Mouse (Mus musculus) embryonic facial prominence, embryonic 12.5 days (tissue): ENCODE data around the gene Fam155a. TPM values are rescaled to one million over a fixed set of nuclear protein-coding genes. Genes with fewer than 3 reads are reported as not detected.
"Not testable (repeated sequence)": the region's sequence is repeated elsewhere in the genome, so short reads cannot be mapped to it uniquely, and the experiment has no call there.

Source experiments
- ATAC-seq: fragments of 200-750 bp; cut with Nextera tagmentation; 2 replicates; pipeline ENCODE4 v1.8.0; 2017; ENCODE audit not compliant: insufficient number of reproducible peaks, insufficient read depth, low FRiP score, low TSS enrichment
- H3K27ac ChIP-seq: fragments of 300-500 bp; sonication (generic); 2 replicates; pipeline ENCODE4 v1.5.1; 2016; ENCODE audit warnings: mild to moderate bottlenecking
- H3K27me3 ChIP-seq: fragments of 300-500 bp; sonication (generic); 2 replicates; pipeline ENCODE4 v1.6.1; 2016; ENCODE audit warnings: mild to moderate bottlenecking, moderate library complexity
- H3K36me3 ChIP-seq: fragments of 300-500 bp; sonication (generic); 2 replicates; pipeline ENCODE4 v1.6.1; 2016; ENCODE audit warnings: mild to moderate bottlenecking
- H3K4me1 ChIP-seq: fragments of 300-500 bp; sonication (generic); 2 replicates; pipeline ENCODE4 v1.6.1; 2016
- H3K4me2 ChIP-seq: fragments of 300-500 bp; sonication (generic); replicated peaks from 2 replicates; pipeline ENCODE4 v1.6.1; 2016; ENCODE audit warnings: mild to moderate bottlenecking, moderate library complexity
- H3K4me3 ChIP-seq: fragments of 300-500 bp; sonication (generic); 2 replicates; pipeline ENCODE4 v1.5.1; 2016; ENCODE audit warnings: mild to moderate bottlenecking
- H3K9ac ChIP-seq: fragments of 300-500 bp; sonication (generic); 2 replicates; pipeline ENCODE4 v1.6.1; 2016; ENCODE audit warnings: mild to moderate bottlenecking, moderate library complexity
- H3K9me3 ChIP-seq: fragments of 300-500 bp; sonication (generic); 2 replicates; pipeline ENCODE4 v1.6.1; 2016; ENCODE audit warnings: mild to moderate bottlenecking, moderate library complexity
- WGBS: fragments of 180-500 bp; shearing (Covaris S2); methylation state at CpG from one replicate; pipeline ENCODE4 v1.1.7; 2016; 5-methylcytosine and 5-hydroxymethylcytosine counted together
- polyA plus RNA-seq: library from polyadenylated mRNA; unstranded; fragments of >200 nt; fragmentation: Nextera tagmentation; extraction: Ambion mirVana; gene quantifications from 2 replicates; pipeline ENCODE4 v1.2.1, GENCODE M21; 2016

Gene Fam155a
- polyA plus RNA-seq, result 1.3 and 1.4 TPM in 2 replicates

DNA sequence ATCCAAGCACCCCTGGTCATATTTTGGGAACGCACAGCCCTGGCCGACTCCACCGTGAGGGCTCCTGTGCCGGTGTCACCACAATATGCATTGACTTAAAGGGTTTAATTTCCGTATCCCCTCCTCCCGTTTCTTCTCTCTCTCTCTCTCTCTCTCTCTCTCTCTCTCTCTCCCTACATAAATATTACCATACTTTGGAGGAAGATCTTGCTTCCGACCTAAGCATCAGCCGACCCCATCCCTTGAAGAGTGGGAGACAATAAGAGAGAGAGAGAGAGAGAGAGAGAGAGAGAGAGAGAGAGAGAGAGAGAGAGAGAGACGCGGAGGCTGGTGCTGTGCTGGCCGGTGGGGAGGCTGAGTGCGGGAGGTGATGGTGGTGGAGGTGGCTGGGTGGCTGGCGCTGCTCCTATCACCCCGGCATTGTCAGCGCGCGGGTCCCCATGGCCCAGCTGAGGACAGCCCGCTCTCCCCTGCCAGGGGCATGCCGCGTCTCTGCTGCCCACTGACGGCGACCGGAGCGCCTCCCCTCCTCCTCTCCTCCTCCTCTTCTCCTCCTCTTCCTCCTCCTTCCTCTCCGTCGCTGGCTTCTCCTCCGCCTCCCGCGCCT, at the start of gene Fam155a:
Gene Fam155a, minus strand, starts transcription at position 163 of the 607 bp plus-strand sequence.
- 2% methylated on average over 22 of the region's 29 CpGs for WGBS
- 0 out of 2 replicates have a peak, but pooled peaks have one; percentile 69 for ATAC-seq

DNA sequence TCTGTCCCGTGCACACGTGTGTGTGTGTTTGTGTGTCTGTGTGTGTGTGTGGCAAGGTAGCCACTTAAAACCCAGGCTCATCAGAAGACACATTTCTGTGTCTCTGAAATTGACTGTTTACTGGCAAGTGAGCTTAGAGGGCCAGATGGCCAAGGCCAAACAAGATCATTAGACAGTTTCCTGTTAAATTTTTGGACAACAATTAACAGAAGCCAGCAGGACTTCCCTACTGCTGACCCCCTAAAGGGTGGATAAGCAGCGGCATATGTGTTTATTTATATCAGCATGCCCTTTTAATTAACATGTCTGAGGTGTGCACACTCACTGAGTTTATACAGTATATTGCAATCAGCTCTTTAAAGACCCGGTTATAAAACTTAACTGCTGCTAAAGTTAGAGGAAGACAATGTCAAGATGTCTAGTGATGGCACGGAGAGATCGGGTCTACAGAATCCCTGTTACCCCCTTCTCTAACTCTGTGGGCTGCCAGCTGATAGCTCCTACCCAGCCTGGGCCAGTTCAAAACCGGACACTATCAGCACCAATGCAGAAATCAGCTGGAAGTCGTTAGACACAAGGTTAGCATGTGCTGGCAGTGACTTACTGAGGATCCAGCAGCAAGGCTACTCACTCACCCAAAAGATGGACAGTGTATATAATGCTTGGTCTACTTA, 42.4 kb upstream of the Fam155a start:
- H3K4me1 ChIP-seq, result no peaks in the 10 kb centered on the region
- no peaks in the 10 kb centered on the region for H3K36me3 ChIP-seq
- H3K9me3 ChIP-seq, result no peaks in the 10 kb centered on the region
- no peak overlapping the region for H3K9ac ChIP-seq
- H3K27ac ChIP-seq, result no peak overlapping the region
- no peaks in the 10 kb centered on the region for H3K27me3 ChIP-seq
- 39% methylated on average over 8 of the region's 8 CpGs for WGBS
- H3K4me3 ChIP-seq, result no peak overlapping the region
- no peak overlapping the region for H3K4me2 ChIP-seq
- ATAC-seq, result no peak

More for the DNA sequence above, at the start of gene Fam155a:
- Histone ChIP-seq H3K4me1 (peaks cover 18% of the 10 kb centered on the region), H3K27ac (no peak within 1 kb of the TSS), H3K36me3 (no peaks in the 10 kb centered on the region), H3K4me3 (peak within 1 kb of the TSS; percentile 61), H3K27me3 (peaks cover 51% of the 10 kb centered on the region), H3K9me3 (no peaks in the 10 kb centered on the region), H3K9ac (peak within 1 kb of the TSS; percentile 47), H3K4me2 (peak within 1 kb of the TSS; percentile 97)

DNA sequence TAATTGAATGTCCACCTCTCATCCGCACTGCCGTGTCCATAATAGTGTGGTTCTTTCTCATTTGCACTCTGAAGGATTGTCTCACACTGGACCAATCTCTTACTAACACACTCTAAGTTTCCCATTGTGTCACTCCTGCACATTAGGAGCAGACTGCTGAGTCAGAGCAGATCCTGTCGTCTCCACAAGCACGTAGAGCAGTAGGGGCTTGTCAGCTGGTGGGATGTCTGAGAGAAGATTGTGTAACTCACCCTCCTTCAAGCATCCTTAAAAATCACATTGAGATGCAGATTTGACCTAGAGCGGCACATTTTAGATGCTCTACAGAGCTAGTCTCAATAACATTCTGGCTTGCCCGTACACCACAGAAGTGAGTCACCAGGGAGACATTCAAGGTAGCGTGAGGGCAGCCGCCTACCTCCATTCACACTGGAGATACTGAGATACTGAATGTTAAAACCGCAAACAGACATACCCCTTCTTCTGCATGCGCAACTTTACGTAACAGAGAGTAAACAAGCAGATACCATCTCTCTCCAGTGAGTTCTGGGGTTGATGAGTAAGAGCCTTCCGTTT, 40.1 kb upstream of the Fam155a start:
- H3K27me3 ChIP-seq, result no peaks in the 10 kb centered on the region
- no peak overlapping the region for H3K4me2 ChIP-seq
- no peak overlapping the region for H3K27ac ChIP-seq
- H3K9ac ChIP-seq, result no peak overlapping the region
- WGBS, result 70% methylated on average over 12 of the region's 12 CpGs
- no peak overlapping the region for H3K4me3 ChIP-seq
- ATAC-seq, result no peak
- no peaks in the 10 kb centered on the region for H3K9me3 ChIP-seq
- no peaks in the 10 kb centered on the region for H3K4me1 ChIP-seq
- H3K36me3 ChIP-seq, result no peaks in the 10 kb centered on the region

DNA sequence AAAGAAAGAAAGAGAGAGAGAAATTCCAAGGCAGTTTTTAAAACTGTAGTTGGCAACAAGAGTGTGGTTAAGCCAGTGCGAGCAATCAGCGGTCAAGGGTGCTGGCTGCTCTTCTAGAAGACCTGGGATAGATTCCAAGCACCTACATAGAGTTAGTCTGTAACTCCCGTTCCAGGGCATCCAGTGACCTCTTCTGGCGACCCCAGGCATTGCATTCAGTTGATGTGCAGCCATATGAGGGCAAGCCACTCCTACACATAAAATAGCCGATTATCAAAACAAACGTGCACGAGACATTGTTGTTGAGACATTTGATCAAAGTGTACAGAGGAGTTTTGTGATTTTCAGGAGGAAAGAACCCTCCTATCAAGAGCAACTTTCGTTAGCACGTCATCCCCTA, 37.6 kb upstream of the Fam155a start:
- no peak overlapping the region for H3K4me3 ChIP-seq
- no peak overlapping the region for H3K27ac ChIP-seq
- H3K4me1 ChIP-seq, result no peaks in the 10 kb centered on the region
- ATAC-seq, result no peak
- H3K9ac ChIP-seq, result no peak overlapping the region
- H3K27me3 ChIP-seq, result no peaks in the 10 kb centered on the region
- 79% methylated on average over 9 of the region's 9 CpGs for whole genome bisulfite sequencing
- H3K9me3 ChIP-seq, result no peaks in the 10 kb centered on the region
- no peak overlapping the region for H3K4me2 ChIP-seq
- H3K36me3 ChIP-seq, result no peaks in the 10 kb centered on the region

DNA sequence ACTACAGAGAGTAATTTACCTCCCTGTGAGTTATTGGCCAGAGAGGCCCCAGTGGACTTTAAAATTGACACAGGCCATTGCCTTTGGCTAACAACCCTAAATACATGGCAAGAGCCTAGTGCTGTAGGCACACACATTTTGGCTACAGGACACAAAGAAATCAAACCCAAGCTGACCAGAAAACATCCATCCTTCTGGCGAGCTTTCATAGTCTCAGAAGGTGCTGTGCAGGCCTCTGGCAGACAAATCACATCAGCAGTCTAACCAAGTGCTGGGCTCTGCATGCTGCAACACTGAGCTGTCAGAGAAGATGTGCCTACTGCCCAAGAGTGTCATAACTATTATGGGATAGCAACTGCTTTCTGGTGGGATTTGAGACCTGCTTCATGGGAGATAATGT, 34.7 kb upstream of the Fam155a start:
- Histone ChIP-seq H3K27ac (no peak overlapping the region), H3K9me3 (no peaks in the 10 kb centered on the region), H3K4me1 (no peaks in the 10 kb centered on the region), H3K27me3 (no peaks in the 10 kb centered on the region), H3K36me3 (no peaks in the 10 kb centered on the region), H3K9ac (no peak overlapping the region), H3K4me2 (no peak overlapping the region), H3K4me3 (no peak overlapping the region)
- WGBS, result 53% methylated on average over 1 of the region's 1 CpGs
- no peak for ATAC-seq

DNA sequence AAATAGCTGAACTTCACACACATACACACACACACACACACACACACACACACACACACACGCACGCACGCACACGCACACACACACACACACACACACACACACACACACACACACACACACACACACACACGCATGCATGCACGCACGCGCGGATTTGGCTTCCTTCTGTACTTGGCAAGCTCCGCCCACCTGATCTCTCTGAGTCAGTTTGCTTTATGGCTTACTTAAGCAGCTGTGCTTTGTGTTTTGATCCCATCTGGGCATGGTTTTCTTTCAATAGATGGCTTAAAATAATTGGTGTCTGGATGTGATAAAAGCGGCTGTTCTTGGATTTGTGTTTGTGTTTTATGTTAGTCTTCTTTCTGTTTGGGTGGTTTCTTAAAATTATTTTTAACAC, 29.4 kb upstream of the Fam155a start:
- ATAC-seq, H3K36me3 ChIP-seq, H3K4me2 ChIP-seq, H3K4me3 ChIP-seq, H3K9ac ChIP-seq, H3K27me3 ChIP-seq, H3K9me3 ChIP-seq, H3K4me1 ChIP-seq, H3K27ac ChIP-seq: not testable (repeated sequence)
- 65% methylated on average over 7 of the region's 11 CpGs for WGBS

DNA sequence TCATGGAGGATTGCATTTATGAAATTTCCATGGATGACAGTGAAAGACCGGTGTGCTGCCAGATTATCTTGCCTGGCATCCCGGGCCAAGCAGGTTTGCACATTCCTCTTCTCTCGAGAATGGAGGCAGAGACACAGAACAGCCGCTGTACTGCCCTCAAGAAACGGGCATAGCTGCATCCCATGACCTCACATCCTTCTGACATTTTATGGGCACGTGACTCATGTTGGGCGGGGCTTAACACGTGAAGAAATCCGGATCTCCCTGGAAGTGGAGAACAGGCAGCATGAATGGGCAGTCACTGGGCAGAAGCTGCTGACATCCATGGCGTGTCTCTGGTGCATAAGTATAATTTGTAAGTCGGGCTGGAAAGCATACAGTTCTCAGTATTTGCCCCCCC, 29.0 kb upstream of the Fam155a start:
- H3K27me3 ChIP-seq, result no peaks in the 10 kb centered on the region
- ATAC-seq, result no peak
- no peaks in the 10 kb centered on the region for H3K4me1 ChIP-seq
- 80% methylated on average over 11 of the region's 11 CpGs for WGBS
- no peaks in the 10 kb centered on the region for H3K36me3 ChIP-seq
- H3K4me2 ChIP-seq, result no peak overlapping the region
- H3K4me3 ChIP-seq, result no peak overlapping the region
- H3K9me3 ChIP-seq, result no peaks in the 10 kb centered on the region
- no peak overlapping the region for H3K27ac ChIP-seq
- H3K9ac ChIP-seq, result no peak overlapping the region

DNA sequence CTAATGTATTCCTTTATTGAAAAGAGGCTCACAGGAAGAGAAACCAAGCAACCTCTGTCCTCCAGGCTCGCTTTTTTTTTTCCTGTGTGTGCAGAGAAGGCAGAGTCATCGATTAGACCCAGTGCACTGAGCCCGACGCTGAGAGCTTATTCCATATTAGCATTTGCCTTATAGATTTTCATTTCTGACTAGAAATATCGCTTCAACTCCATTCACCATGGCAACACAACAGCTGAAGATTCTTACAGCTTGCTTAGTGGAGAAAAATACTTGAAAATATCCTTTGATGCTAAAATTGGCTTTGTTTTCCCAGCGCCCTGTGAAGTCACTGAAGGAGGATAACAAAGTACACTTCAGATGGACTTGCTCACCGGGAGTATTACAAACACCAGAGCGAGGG, 26.6 kb upstream of the Fam155a start:
- Histone ChIP-seq H3K9me3 (no peaks in the 10 kb centered on the region), H3K27me3 (no peaks in the 10 kb centered on the region), H3K4me1 (no peaks in the 10 kb centered on the region), H3K4me3 (no peak overlapping the region), H3K4me2 (no peak overlapping the region), H3K36me3 (no peaks in the 10 kb centered on the region), H3K27ac (no peak overlapping the region), H3K9ac (no peak overlapping the region)
- WGBS, result 80% methylated on average over 8 of the region's 8 CpGs
- no peak for ATAC-seq

DNA sequence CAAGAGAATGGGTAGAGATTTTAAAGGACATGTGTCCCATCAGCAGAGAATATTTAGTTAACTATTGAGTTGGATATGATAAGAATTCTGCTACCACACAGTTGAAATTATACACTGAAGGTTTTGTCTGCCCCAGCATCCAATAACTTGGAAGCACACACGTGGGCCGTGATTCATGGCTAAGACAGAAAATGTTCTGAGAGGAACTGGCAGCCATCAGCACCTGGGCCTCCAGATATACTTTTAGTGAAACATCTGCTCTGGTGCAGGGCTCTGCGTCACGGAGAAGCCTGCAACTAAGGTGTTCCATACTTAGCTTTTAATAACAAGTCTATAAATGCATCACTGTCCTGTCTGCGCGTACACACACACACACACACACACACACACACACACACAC, 24.8 kb upstream of the Fam155a start:
- Histone ChIP-seq H3K4me2 (no peak overlapping the region), H3K4me1 (no peaks in the 10 kb centered on the region), H3K27ac (no peak overlapping the region), H3K36me3 (no peaks in the 10 kb centered on the region), H3K27me3 (no peaks in the 10 kb centered on the region), H3K9ac (no peak overlapping the region), H3K9me3 (no peaks in the 10 kb centered on the region), H3K4me3 (no peak overlapping the region)
- 91% methylated on average over 6 of the region's 6 CpGs for WGBS
- no peak for ATAC-seq

DNA sequence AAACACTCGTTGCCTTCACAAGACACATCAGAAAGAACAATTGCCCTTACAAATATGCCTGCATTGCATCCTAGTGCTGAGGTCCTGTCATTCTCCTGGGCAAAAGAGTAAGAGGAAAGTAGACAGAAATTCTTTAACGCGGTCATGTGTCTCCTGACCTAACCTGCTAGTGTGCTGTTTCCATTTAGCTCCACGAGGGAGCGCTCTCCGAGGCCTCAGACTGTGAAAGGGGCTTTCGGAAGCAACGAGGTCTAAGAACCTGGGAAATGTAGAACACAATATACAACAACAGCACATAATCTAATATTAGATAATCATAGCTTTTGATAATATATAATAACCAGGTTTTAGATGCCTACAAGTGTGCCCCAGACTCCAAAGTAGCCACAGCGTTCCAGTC, 22.4 kb upstream of the Fam155a start:
- H3K9ac ChIP-seq, result no peak overlapping the region
- no peaks in the 10 kb centered on the region for H3K9me3 ChIP-seq
- H3K27me3 ChIP-seq, result no peaks in the 10 kb centered on the region
- no peak overlapping the region for H3K4me2 ChIP-seq
- no peak for ATAC-seq
- H3K36me3 ChIP-seq, result no peaks in the 10 kb centered on the region
- no peak overlapping the region for H3K4me3 ChIP-seq
- no peak overlapping the region for H3K27ac ChIP-seq
- 60% methylated on average over 9 of the region's 9 CpGs for WGBS
- H3K4me1 ChIP-seq, result no peaks in the 10 kb centered on the region

DNA sequence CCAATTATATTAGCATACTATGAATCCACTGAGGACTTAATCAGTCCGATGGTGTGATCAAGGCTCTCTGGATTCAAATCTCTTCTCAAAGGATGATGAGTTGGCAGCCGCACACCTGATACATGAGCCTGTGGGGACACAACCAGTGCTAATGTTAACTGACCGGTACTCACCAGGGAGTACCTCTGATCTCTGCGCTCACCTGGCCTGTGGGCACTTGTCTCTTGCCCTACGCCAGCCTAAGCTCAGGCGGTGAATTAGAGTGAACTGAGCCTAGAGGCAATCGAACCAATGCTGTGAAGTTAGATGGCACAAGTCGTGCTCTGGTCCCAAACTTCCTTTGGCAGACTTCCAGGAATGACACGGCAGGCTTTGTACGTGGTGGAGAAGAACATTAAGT, 9.4 kb upstream of the Fam155a start:
- no peak overlapping the region for H3K27ac ChIP-seq
- H3K9ac ChIP-seq, result no peak overlapping the region
- H3K4me2 ChIP-seq, result no peak overlapping the region
- no peaks in the 10 kb centered on the region for H3K27me3 ChIP-seq
- no peak for ATAC-seq
- H3K4me3 ChIP-seq, result no peak overlapping the region
- no peaks in the 10 kb centered on the region for H3K36me3 ChIP-seq
- H3K4me1 ChIP-seq, result no peaks in the 10 kb centered on the region
- WGBS, result 86% methylated on average over 10 of the region's 10 CpGs
- H3K9me3 ChIP-seq, result no peaks in the 10 kb centered on the region

DNA sequence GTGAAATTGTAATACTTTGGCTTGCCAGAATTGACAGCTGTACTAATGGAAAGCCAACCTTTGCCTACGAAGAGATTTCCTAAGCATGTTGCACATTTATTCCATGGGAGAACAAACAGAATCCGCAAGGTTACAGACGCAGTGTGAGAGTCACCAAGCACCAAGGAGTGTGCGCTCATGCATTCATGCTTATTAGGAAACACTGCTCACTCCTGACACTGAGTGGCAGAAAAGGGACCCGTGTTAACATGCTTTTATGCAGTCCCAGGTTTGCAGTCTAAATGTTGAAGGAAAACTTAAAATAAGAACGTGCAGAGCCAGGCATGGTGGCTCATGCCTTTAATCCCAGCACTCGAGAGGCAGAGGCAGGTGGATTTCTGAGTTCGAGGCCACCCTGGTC, 7.2 kb upstream of the Fam155a start:
- Histone ChIP-seq H3K4me2 (no peak overlapping the region), H3K9ac (no peak overlapping the region), H3K9me3 (no peaks in the 10 kb centered on the region), H3K27ac (no peak overlapping the region), H3K4me1 (no peaks in the 10 kb centered on the region), H3K27me3 (peaks cover 14% of the 10 kb centered on the region), H3K36me3 (no peaks in the 10 kb centered on the region), H3K4me3 (no peak overlapping the region)
- no peak for ATAC-seq
- 78% methylated on average over 8 of the region's 8 CpGs for WGBS
